In the genomic region with DNA sequence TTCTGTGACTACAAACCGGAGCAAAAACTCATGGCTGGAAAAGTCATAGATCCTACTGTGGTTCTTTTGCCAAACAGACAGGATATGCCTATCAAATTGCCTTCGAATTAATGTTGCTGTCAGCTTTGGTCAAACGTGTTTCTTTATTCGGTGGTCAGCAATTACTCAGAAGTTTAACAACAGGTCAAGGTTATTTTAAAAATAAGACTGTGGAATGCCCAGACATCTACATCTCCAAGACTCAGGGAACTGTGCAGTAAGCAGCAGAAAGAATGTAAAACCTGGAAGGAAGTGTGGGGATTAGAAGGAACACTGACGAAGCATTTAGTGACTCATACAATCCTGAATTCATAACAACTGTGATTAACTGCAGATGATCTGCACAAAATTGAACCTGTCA, we compare ENCODE assay signal across 30 mouse cellular contexts. TPM values are rescaled to one million over a fixed set of nuclear protein-coding genes. Genes with fewer than 3 reads are reported as not detected.
DNase-seq lines count a peak whose midpoint lies in the region; ATAC-seq and TF ChIP-seq lines count a peak whose summit lies in the region.
"Had no signal": no experiment of that assay in that cellular context is flagged by ENCODE, and none has a peak within 500 bp of the region (broad histone marks: within the 10 kb centered on the region; RNA-seq: fewer than 3 reads in every experiment).

No protein-coding gene starts in this region.

- intact Hi-C loops in gastrocnemius, adult 2 months (cut with DNase I), result loop anchor here (5.0 kb wide), 1 partner anchor 42 kb away; the partner anchor contains the start of gene Apbb1ip

- no peak overlapping the region for H3K4me3 ChIP-seq in gastrocnemius, adult 2 months
- no peak overlapping the region for H3K4me3 ChIP-seq in embryonic fibroblast, embryonic 13.5 days (ENCODE audit: insufficient read depth, low read length)
- no peak overlapping the region for H3K4me3 ChIP-seq in myocyte
- H3K4me3 ChIP-seq: embryonic facial prominence, embryonic 10.5 days; embryonic facial prominence, embryonic 13.5 days; forebrain, embryonic 12.5 days; forebrain, embryonic 15.5 days; heart, embryonic 10.5 days; heart, embryonic 13.5 days; hindbrain, embryonic 13.5 days; intestine, embryonic 15.5 days had no signal

- TF ChIP-seq POLR2A in embryonic fibroblast, embryonic 13.5 days (IDR thresholded peaks at IDR 0.05; ENCODE audit: low read depth, low read length), result no peak
- TF ChIP-seq POLR2A in myocyte (IDR thresholded peaks at IDR 0.05; ENCODE audit: insufficient read length, low read depth), result no peak

- no peak for ATAC-seq in erythroblast, adult 5-6 weeks (replicated peaks; ENCODE audit: low FRiP score, poor library complexity, severe bottlenecking)
- ATAC-seq: forebrain, embryonic 15.5 days; hindbrain, embryonic 16.5 days; intestine, embryonic 15.5 days; Patski had no signal

- TF ChIP-seq CTCF in gastrocnemius, adult 2 months (IDR thresholded peaks at IDR 0.05), result no peak
- TF ChIP-seq CTCF in embryonic fibroblast, embryonic 13.5 days (IDR thresholded peaks at IDR 0.05; ENCODE audit: borderline replicate concordance, insufficient read depth, low read length), result no peak

- H3K4me2 ChIP-seq in myocyte (ENCODE audit: low read depth), result peak overlapping the region; percentile 35
- H3K4me2 ChIP-seq: embryonic facial prominence, embryonic 13.5 days; forebrain, embryonic 12.5 days; forebrain, embryonic 15.5 days; heart, embryonic 13.5 days; hindbrain, embryonic 13.5 days; intestine, embryonic 15.5 days had no signal

- H3K4me1 ChIP-seq in embryonic fibroblast, embryonic 13.5 days (ENCODE audit: control insufficient read depth, insufficient read depth, low read length), result peaks cover 7% of the 10 kb centered on the region
- H3K4me1 ChIP-seq: embryonic facial prominence, embryonic 10.5 days; embryonic facial prominence, embryonic 13.5 days; forebrain, embryonic 12.5 days; forebrain, embryonic 15.5 days; heart, embryonic 10.5 days; heart, embryonic 13.5 days; hindbrain, embryonic 13.5 days; intestine, embryonic 15.5 days had no signal

- H3K36me3 ChIP-seq in myocyte (ENCODE audit: control insufficient read depth, insufficient read depth), result no peaks in the 10 kb centered on the region
- H3K36me3 ChIP-seq: embryonic facial prominence, embryonic 10.5 days; embryonic facial prominence, embryonic 13.5 days; forebrain, embryonic 12.5 days; forebrain, embryonic 15.5 days; heart, embryonic 10.5 days; heart, embryonic 13.5 days; hindbrain, embryonic 13.5 days; intestine, embryonic 15.5 days had no signal

- no peak overlapping the region for H3ac ChIP-seq in myocyte (ENCODE audit: control insufficient read depth, insufficient read length)

- H3K27me3 ChIP-seq in myocyte (ENCODE audit: control insufficient read depth, insufficient read depth, insufficient read length), result no peaks in the 10 kb centered on the region
- H3K27me3 ChIP-seq: embryonic facial prominence, embryonic 13.5 days; forebrain, embryonic 12.5 days; forebrain, embryonic 15.5 days; heart, embryonic 13.5 days; hindbrain, embryonic 13.5 days; intestine, embryonic 15.5 days; Patski had no signal

- no peak for DNase-seq in gastrocnemius, adult 2 months
- DNase-seq in gastrocnemius, adult 18-20 months (ENCODE audit: low spot score), result no peak
- peak; percentile 49 for DNase-seq in 416B (ENCODE audit: low read depth)
- DNase-seq in cerebellum, adult 9-10 months, result no peak
- DNase-seq in neural tube, embryonic 10.5 days (ENCODE audit: extremely low spot score, low spot score), result no peak
- DNase-seq: adrenal gland, adult 2 months; adrenal gland, postnatal 14 days; cerebellum, adult 18-20 months; cerebellum, adult 9-11 months; cerebellum, postnatal 36 days; embryo, embryonic 11 days; gastrocnemius, postnatal 25 days; heart, adult 18-20 months; heart, postnatal 14 days; heart, postnatal 4 days; kidney, adult 11 months; kidney, adult 8-10 months had no signal

- no peaks in the 10 kb centered on the region for H3K79me2 ChIP-seq in myocyte (ENCODE audit: control insufficient read depth, insufficient read depth)

- peak overlapping the region; percentile 6; the same call in 1 of the 2 replicates for H3K27ac ChIP-seq in gastrocnemius, adult 2 months
- peak overlapping the region; percentile 89 for H3K27ac ChIP-seq in embryonic fibroblast, embryonic 13.5 days (ENCODE audit: insufficient read depth, low read length)
- H3K27ac ChIP-seq: embryonic facial prominence, embryonic 10.5 days; embryonic facial prominence, embryonic 13.5 days; forebrain, embryonic 12.5 days; forebrain, embryonic 15.5 days; heart, embryonic 10.5 days; heart, embryonic 13.5 days; hindbrain, embryonic 13.5 days; intestine, embryonic 15.5 days had no signal

TF ChIP-seq in myocyte, 11 proteins besides CTCF, POLR2A, EP300 and RAD21:
- TF ChIP-seq MYOD1 (IDR thresholded peaks at IDR 0.05; ENCODE audit: control insufficient read depth in 1 of 3, insufficient read length in 2 of 3, low read depth in 2 of 3) (no peak), TCF12 (IDR thresholded peaks at IDR 0.05; ENCODE audit: insufficient read depth, poor library complexity, severe bottlenecking) (no peak), MYOG (IDR thresholded peaks at IDR 0.05; ENCODE audit: control insufficient read depth in 1 of 3, insufficient read depth in 1 of 3, insufficient read length in 2 of 3, low read depth in 2 of 3) (no peak), CEBPB (IDR thresholded peaks at IDR 0.05; ENCODE audit: insufficient read depth, poor library complexity, severe bottlenecking) (no peak), SRF (IDR thresholded peaks at IDR 0.05; ENCODE audit: control insufficient read depth, insufficient read length, low read depth) (no peak), E2F4 (IDR thresholded peaks at IDR 0.05; ENCODE audit: insufficient read depth) (no peak)

RNA-seq across cellular contexts. Expression of gene Apbb1ip, which starts 40.0 kb away (rescaled TPM):
- 1 to 10 TPM; 2.3 to 2.4 TPM for total RNA-seq in gastrocnemius, adult 2 months (2021)
- total RNA-seq in gastrocnemius, adult 18-20 months (2021), result 1 to 10 TPM; 1.3 to 2.0 TPM
- 34.8 and 40.6 TPM in 2 replicates for polyA plus RNA-seq in embryonic fibroblast, embryonic 13.5 days (2011; ENCODE audit: insufficient read length, low read depth, missing spikeins)
- polyA plus RNA-seq in myocyte (2012; fragmentation: generic; extraction: Trizol), result 4.9 TPM
- total RNA-seq in erythroblast, adult 5-6 weeks (2015; ENCODE audit: low replicate concordance), result 58.1 and 64.6 TPM in 2 replicates
- 6.7 and 7.9 TPM in 2 replicates for total RNA-seq in erythroblast, adult 5-6 weeks (2017; ENCODE audit: low replicate concordance)
- polyA plus RNA-seq: Patski had no signal
